Mouse (Mus musculus): Measurements from ENCODE around the gene 1700029P11Rik. TPM values are rescaled to one million over a fixed set of nuclear protein-coding genes. Genes with fewer than 3 reads are reported as not detected.

Gene 1700029P11Rik
- total RNA-seq, 4 experiments from 2014 or later = not detected

DNA sequence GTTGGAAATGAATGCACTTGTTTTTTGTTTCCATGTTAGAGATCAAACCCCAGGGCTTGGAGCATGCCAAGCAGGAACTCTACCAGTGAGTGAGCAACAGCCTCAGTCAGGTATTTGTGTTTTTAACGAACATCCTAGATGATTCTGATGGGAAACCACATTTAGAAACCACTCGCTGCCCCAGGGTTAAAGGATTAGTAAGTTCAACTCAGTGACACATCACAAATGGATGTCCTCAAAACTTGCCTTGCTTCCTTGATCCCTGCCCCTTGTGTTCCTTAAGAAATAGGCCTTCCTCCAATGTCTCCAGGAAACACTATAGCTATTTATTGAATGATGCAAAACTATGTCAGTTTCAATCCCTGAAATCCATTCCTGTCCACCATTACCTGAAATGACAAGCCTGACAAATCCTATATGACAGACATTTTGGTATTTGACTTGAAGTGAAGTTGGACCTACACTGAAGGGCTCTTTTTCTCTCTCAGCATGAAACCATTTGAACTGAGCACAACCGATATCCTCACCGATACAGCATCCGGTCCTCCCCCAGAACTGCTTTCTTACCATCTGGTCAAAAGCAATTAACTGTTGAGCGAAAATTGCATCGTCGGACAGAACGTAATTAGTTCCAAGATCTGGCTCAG is 34.5 kb downstream of the 1700029P11Rik start:
- no peak for DNase-seq (ENCODE audit: low spot score)

DNA sequence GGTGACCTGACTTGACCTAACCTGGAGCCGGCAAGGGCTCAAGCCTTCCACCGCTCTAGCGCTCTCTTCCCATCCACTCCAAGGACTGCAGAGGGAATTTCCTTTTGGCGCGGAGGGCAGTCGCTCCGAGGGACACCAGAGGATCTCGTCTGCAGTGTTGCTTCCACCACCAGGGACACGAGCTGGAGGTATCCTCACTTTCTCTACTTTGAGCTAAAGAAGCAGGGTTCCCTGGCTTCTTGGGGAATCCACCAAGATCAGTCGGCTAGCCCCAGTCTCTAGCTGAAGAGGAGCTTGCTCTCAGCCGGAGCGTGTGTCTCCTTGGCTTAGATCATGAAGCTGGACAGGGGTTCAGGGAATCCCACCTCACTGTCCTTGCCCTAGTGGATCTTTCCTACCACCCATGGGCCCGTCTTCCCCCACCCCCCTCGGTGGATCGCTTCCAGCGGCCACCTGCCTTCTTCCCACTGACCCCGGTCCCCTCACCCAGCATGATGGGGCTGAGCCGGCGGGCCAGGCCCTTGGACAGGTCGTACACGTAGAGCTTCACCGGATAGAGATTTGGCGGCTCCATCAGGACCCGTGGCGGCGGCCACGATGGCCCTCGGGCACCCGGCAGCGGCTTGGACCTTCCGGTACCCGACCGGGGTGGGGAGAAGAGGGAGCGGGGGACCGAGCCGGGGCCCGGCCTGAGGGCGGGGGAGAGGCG is 35.2 kb downstream of the 1700029P11Rik start:
- peak; percentile 9 for DNase-seq (ENCODE audit: low spot score)

GRCm38 (mm10) chr15:82016101-82016808 is 35.9 kb downstream of the 1700029P11Rik start:
- peak; percentile 99 for DNase-seq (ENCODE audit: low spot score)

DNA sequence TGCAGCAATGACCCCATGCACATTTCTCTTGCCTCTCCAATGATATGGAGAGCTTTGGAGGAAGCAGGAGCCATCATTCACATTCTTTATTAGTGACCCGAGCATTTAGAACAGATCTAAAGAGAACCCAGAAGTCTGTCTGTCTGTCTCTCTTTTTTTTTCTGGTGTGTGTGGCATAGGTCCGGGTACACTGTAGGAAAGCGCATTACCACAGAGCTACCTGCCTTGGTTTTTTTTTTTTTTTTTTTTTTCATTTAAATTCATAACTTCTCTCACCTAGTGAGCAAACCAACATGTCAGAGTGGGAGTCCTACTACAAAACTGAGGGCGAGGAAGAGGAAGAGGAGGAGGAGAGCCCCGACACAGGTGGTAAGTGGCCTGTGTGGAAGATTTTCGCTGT is 36.5 kb downstream of the 1700029P11Rik start:
- no peak for DNase-seq (ENCODE audit: low spot score)

- DNase-seq (ENCODE audit: low spot score) = no peak
Observed at GRCm38 (mm10) chr15:82017461-82017860, 37.1 kb downstream of the 1700029P11Rik start.

DNA sequence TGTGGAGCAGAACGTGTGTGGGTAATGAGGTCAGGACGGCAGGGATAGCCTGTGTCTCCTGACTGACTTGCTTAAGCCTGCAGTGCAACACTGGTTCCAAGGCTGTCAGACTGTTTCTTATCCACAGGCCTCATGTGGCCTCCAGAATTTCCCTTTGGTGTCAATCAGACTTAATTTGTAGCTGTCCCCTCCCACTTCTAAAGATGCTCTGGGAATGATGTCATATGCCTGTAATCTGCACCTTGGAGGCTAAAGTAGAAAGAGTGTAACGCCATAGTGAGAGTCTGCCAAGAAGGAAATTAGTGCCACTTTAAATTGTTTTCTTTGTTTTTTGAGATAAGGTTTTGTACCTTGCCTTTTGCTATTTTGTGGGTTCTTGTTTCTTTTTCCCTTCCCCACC is 38.9 kb downstream of the 1700029P11Rik start:
- no peak for DNase-seq (ENCODE audit: low spot score)

DNA sequence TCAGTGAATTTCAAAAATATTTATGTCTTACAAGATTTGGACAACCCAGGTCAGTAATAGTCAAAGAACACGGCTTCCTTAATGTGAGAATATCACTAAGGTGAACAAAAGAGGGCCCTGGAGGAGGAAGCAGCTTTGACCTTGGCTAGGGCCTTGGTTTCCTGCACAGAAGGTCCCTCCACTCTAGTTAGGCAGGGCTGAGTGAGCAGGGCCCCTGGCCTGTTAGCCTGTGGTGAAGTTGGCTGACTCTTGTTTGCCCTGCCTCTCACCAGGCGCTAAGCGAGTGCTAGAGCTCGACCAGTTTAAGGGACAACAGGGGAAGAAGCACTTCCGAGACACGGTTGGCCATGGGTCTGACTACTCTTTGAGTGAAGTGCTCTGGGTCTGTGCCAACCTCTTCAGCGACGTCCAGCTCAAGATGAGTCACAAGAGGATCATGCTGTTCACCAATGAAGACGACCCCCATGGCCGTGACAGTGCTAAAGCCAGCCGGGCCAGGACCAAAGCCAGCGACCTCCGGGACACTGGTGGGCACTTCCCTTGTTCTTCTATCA is 42.3 kb downstream of the 1700029P11Rik start:
- DNase-seq (ENCODE audit: low spot score) = no peak

DNA sequence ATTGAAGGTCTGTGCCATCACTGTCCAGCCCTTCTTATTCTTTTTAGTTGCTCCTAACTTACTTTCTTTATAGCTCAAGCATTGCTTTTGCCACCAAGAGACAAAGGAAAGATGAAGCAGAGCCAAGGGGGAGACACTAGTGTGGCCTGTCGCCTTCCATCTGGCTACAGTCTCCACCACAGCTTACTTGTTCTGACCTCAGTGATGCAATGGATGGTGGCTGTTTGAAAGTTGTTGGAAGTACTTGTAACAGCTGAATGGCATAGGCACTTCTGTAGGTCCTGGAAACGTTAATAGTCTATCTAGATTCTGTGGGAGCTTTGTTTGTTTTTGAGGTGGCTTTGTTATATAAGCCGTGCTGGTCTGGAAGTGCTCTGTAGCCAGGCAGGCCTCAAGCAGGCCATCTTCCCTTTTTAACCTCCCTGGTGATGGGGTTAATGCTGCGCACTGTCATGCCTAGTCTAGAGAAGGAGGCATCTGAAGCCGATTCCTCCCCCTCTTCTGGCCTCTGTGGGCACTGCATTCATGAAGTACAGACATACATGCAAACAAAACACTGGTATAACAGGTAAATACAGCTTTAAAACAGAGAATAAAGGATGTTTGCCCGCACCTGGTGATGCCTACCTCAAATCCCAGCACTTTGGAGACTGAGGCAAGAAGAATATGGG is 43.8 kb downstream of the 1700029P11Rik start:
- DNase-seq (ENCODE audit: low spot score) = no peak

GRCm38 (mm10) chr15:82027276-82027675 is 46.9 kb downstream of the 1700029P11Rik start:
- DNase-seq (ENCODE audit: low spot score) = no peak

DNA sequence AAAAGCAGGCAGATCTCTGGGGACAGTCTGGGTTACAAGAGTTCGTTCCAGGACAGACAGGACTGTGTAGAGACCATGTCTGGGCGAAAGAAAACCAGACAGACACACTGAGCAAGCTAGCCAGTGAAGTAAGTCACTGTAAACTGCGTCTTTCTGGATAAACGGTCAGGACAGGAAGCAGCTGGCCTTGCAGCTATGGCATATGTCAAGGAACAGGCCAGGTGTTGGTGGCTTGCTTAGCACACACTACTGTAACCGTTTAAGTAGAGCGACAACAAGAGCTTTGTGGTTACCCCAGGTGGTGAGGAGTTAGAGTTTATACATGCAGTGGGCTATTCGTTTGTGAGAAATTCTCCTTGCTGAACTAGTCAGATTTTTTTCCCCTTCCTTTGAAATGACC is 47.4 kb downstream of the 1700029P11Rik start:
- no peak for DNase-seq (ENCODE audit: low spot score)

Other genes starting within 250 kb of the 1700029P11Rik start
- gene Zc3h7b, start 235.5 kb upstream of the 1700029P11Rik start, total RNA-seq (2022) = 10 to 100 TPM; 61.4 to 72.3 (median 65.5) TPM
- 10 to 100 TPM; 25.4 to 28.6 (median 27.1) TPM for gene Rangap1, start 235.0 kb upstream of the 1700029P11Rik start, total RNA-seq (2022)
- gene Tef, start 178.1 kb upstream of the 1700029P11Rik start, total RNA-seq (2022) = 100 to 1,000 TPM; 125 to 157 (median 155) TPM
- 100 to 1,000 TPM in 1 of 4 experiments, 10 to 100 TPM in 3; 50.6 to 129 (median 74.7) TPM for gene Tob2, start 121.7 kb upstream of the 1700029P11Rik start, total RNA-seq (2022)
- gene Phf5a, start 108.6 kb upstream of the 1700029P11Rik start, total RNA-seq (2022) = 10 to 100 TPM; 31.9 to 39.3 (median 33.9) TPM
- 1,000 to 10,000 TPM; 2,119 to 2,448 (median 2,260) TPM for gene Aco2, start 108.2 kb upstream of the 1700029P11Rik start, total RNA-seq (2022)
- gene Polr3h, start 54.3 kb upstream of the 1700029P11Rik start, total RNA-seq (2022) = 10 to 100 TPM in 1 of 4 experiments, 1 to 10 TPM in 3; 7.6 to 10.3 (median 9.6) TPM
- 100 to 1,000 TPM in 1 of 4 experiments, 10 to 100 TPM in 3; 64.7 to 103 (median 72.9) TPM for gene Csdc2, start 43.8 kb upstream of the 1700029P11Rik start, total RNA-seq (2022)
- 10 to 100 TPM; 25.4 to 39.1 (median 28.2) TPM for gene Pmm1, start 19.6 kb upstream of the 1700029P11Rik start, total RNA-seq (2022)
- 10 to 100 TPM; 20.9 to 28.1 (median 26.8) TPM for gene Xrcc6, start 7.3 kb downstream of the 1700029P11Rik start, total RNA-seq (2022)
- gene Desi1, start 53.3 kb downstream of the 1700029P11Rik start, total RNA-seq (2022) = 10 to 100 TPM; 19.5 to 33.9 (median 28.2) TPM
- 10 to 100 TPM; 43.0 to 55.5 (median 51.3) TPM for gene Snu13, start 67.1 kb downstream of the 1700029P11Rik start, total RNA-seq (2022)
- gene 4930407I10Rik, start 78.6 kb downstream of the 1700029P11Rik start, total RNA-seq (2022) = not detected
- not detected for gene Mei1, start 89.5 kb downstream of the 1700029P11Rik start, total RNA-seq (2022)
- gene Ccdc134, start 147.4 kb downstream of the 1700029P11Rik start, total RNA-seq (2022) = 1 to 10 TPM; 3.5 to 4.5 (median 4.2) TPM
- gene Srebf2, start 166.6 kb downstream of the 1700029P11Rik start, total RNA-seq (2022) = 10 to 100 TPM; 20.0 to 25.1 (median 21.6) TPM
- under 1 TPM in 1 of 4 experiments, not detected in 3; 0.26 TPM for gene Shisa8, start 232.3 kb downstream of the 1700029P11Rik start, total RNA-seq (2022)
- under 1 TPM in 1 of 4 experiments, not detected in 3; 0.26 TPM for gene Tnfrsf13c, start 243.8 kb downstream of the 1700029P11Rik start, total RNA-seq (2022)

Measured in heart, adult 8-10 months (tissue).